Mouse (Mus musculus): ENCODE measurements around the gene Zfp82.

Gene Zfp82

DNA sequence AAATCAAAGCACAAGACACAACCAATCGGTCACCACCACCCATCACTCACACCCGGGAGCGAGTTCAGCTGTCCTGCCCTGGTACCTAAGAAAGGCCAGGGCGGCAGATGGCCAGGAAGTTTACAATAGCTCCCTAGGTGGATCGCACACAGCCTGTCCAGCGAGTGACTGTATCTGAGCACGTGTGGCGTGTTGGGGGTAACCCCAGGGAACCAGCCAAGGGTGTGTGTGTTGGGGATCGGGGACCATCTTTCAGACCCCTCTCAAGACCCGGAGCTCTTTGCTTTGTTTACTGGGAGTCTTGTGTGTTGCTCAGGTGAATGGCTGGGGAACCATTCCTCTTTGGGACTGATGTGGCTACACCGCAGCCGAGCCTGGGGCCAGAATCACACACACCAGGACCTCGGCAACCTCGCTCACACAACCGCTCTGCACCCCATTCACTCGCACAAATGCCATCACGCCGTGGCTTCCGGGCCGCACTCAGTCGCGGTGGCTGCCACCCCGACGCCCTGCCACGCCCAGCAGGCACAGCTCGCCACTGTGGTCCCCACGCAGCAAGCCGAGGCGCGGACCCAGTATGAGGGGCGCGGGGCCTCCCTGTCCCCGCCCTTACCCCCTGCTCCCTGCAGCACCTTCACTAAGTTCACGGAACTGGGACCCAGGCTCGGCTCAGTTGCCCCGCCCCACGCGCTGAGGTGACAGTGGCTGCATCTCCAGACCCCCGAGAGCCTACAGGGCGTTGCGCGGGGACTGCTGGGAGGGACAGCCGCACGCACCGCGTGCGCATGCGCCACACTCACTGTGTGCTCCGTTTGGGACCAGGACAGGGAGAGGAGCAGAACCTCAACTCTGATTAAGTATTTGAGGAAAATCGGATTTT lies at the start of gene Zfp82:
Gene Zfp82 (minus strand): TSS at position 755 of the 883 bp plus-strand sequence.
- WGBS = under 1% methylated on average over 50 of the region's 50 CpGs

DNA sequence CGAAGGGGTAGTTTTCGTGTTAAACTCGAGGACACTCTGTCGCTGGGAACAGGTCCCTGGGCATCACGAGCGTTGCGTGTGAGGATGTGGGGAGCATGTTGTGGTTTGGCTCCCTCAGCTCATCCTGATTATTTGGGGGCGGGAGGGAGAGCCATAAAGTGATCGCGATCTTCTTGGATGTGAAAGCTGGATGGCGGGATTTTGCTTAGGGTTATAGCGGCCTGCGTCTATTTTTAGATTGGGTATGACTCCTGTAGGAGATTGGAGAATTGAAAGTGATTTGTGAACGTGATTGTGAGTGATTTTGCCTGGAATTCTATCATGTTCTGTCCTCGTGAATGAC lies 49.5 kb upstream of the Zfp82 start:
- 1% methylated on average over 15 of the region's 15 CpGs for WGBS

DNA sequence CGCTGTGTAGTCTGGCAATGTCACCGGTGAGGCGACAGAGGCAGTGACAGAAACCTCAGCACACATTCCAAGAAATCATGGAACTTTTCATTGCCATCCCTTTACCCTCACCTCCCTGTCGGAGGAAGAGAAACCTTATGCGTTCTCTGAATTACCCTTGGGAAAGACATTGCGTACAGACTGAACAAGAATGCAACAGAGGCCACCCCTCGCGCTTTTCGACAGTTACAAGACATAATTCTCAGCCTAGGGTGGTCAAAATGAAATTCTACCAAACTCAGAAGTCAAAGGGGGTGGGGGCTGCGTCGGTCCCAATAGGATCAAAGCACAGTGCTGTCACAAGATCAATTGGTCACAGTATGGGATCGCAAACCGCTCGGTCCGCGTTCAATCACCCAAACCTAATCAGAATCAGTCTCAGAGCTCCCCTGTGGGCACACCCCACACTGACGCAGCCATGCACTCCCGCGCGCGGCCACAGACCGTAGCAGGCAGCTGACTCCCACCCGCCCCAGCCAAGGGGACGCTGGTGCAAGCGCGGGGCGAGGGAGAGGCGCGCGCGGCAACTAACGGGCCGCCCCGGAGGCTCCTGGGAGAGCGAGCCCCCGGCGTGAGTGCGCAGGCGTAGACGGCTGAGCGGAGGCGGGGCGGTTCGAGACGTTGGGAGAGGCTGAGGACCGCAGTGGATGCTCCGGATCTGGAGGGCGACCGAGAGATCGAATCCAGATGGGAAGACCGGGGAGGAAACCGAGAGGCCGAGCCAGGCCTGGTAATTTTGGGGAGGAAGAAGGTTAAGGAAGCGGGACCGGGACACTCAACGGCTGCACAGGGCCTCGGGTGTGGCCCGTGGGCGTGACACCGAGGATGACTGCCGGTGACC lies 48.8 kb upstream of the Zfp82 start, which contains the start of gene Zfp382:
Gene Zfp382 (plus strand): TSS at position 635 of the 880 bp plus-strand sequence.
- under 1% methylated on average over 61 of the region's 61 CpGs for WGBS

- 90% methylated on average over 12 of the region's 12 CpGs for WGBS
These were observed 45.2 kb upstream of the Zfp82 start for GRCm38 (mm10) chr7:30117935-30118334.

- 90% methylated on average over 5 of the region's 5 CpGs for WGBS
These were observed 43.4 kb upstream of the Zfp82 start for GRCm38 (mm10) chr7:30116076-30116475.

DNA sequence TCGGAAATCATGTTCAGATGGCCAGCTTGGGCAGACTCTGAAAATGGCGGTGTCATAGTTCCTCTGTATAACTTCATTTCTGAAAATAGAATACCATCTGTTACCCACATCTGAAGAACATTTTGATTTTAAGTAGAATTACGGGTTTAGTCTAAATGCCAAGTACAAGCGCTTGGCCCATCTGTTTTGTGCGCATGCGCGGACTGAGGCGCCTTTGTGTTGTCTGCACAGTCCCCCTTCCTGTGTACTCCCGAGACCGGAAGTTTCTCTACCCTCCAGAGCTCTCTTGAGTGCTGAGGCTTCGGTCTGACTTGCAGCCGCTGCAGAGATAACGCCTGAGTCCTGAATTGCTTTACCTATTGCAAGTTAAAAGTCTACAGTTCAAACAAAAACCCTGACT lies 26.6 kb upstream of the Zfp82 start:
- WGBS = 37% methylated on average over 13 of the region's 13 CpGs

- 1% methylated on average over 5 of the region's 5 CpGs for WGBS
These were observed 22.9 kb upstream of the Zfp82 start for GRCm38 (mm10) chr7:30095551-30096125.

GRCm38 (mm10) chr7:30094646-30095429 lies 22.1 kb upstream of the Zfp82 start, which contains the start of gene Zfp260:
Gene Zfp260 (plus strand): TSS chr7:30094777.
- WGBS = under 1% methylated on average over 26 of the region's 26 CpGs

DNA sequence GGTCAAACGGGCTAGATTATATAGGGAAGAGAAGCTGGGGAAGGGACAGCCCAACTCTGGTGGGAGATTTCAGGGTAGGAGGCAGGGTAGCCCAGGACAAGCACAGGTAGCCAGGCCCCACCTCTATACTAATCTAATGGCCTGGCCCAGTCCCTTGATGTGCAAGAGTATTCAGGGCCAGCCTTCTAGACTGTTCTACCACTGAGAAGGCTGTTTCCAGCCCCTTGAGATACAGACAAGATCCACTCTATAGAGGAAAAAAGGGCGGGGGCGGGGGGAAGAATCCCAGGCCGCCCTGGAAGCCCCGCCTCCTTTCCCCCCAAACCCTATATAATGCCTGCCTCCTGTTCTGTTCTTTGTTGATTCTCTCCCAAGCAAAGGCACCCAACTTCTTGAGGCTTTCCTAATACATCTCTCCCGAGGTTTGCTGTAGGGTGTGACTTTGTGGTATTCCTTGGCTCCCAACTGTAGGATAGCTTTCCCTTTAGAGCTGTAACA lies 21.3 kb upstream of the Zfp82 start:
- WGBS = 62% methylated on average over 6 of the region's 6 CpGs

DNA sequence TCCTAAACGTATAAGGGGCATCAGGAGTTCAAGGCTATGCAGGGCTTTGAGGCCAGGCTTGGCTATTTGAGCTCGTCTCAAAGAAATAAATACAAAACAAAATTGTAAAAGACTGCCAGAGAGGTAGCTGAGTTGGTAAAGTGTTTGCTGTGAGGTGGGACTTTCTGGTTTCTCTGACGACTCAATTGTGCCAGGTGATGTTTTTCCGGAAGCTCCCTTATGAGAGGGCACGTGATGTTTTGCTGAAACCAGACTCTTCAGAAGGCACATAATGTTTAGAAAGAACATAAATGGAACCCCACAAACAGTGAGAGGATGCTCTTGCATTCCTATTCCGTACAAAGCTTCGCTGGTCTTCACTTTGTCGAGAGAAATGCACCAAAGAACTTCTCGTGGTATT lies 20.0 kb upstream of the Zfp82 start:
- 87% methylated on average over 9 of the region's 9 CpGs for WGBS

GRCm38 (mm10) chr7:30090970-30091585 lies 18.4 kb upstream of the Zfp82 start:
- WGBS = 7% methylated on average over 9 of the region's 9 CpGs

DNA sequence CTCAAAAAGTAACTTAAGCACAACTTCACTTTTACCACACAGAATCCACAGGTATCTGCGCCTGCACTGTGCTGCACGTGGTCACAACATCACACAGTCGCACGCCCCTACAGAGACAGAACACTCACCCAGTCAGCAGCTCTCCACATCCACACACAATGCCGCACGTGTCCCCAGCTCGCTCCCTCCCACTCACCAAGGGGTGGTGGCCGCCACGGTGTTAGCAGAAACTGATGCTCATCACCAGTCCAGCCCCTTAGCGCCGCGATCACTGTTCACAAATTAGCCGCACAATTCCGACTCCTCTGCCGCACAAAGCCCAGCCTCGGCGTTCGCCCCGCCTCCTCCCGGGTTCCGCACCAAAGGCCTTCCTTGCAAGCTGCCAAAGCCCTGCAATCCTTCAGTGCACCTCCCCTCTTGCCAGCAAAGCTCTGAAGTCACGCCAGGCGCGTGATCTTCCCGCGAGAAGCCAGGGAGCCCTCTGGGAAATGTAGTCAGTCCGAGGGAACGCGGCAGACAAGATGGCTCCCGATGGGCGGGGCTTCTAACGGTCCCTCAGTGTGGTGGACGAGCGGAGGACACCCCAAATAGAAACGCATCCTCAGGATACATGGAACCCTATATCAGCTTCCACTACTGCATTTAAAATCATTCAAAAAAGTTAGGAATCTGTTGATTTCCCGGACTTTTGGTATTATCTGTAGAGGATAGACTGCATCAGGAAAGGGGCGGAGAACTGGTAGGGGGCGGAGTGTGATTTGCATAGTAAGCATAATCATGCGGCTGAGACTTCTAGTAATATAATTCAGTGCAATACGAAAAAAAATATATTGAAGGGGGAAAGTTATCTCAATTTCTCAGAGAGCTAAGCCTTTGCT lies 17.6 kb upstream of the Zfp82 start, which contains the start of the genes Gm26920 and Zfp566:
Gene Gm26920 (minus strand): TSS at position 319 of the 878 bp plus-strand sequence.
Gene Zfp566 (minus strand): TSS at position 436 of the 878 bp plus-strand sequence.
- under 1% methylated on average over 40 of the region's 40 CpGs for WGBS

- 20% methylated on average over 6 of the region's 6 CpGs for WGBS
These were observed 16.7 kb upstream of the Zfp82 start for GRCm38 (mm10) chr7:30089405-30089804.

DNA sequence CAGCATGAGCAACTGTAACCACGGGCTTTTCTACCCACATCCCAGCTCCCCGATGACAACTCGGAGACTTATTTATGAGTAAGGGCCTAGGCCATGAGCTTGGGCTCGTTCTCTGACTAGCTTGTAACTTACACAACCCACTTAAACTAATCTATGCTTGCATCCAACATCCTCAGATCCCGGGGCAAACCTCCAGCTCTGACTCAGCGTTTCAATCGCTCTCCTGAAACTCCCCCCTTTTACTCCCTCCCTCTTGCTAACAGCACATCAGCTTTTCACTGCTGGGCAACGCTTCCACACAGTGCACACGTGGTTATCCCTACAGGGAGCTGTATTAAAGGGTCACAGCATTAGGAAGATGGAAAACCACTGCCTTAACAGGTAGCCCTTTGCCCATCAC lies 13.8 kb upstream of the Zfp82 start:
- WGBS = 70% methylated on average over 9 of the region's 9 CpGs

- WGBS = 84% methylated on average over 5 of the region's 5 CpGs
These were observed 8.1 kb downstream of the Zfp82 start for GRCm38 (mm10) chr7:30064622-30065021.

- WGBS = 91% methylated on average over 5 of the region's 5 CpGs
These were observed 10.2 kb downstream of the Zfp82 start for GRCm38 (mm10) chr7:30062478-30062877.

GRCm38 (mm10) chr7:30060341-30060740 lies 12.4 kb downstream of the Zfp82 start:
- WGBS = 88% methylated on average over 6 of the region's 6 CpGs

DNA sequence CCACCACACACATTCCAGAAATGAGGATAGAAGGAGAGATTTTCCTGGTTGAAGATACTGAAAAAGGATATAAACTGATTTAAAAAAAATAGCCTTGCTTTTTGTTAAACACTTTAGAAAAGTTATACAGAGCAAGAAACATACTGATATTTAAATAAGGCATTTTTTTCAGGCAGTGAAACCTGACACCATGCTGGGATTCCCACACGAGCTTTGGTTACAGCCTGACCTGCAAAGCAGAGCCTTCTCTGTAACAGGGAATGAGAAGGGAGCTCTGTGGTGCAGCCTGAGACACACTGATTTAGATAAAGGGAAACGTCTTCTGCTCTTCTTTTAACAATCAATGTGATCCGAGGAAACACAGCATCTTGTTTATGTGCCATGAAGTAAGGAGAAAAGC lies 19.1 kb downstream of the Zfp82 start:
- 19% methylated on average over 3 of the region's 3 CpGs for WGBS

DNA sequence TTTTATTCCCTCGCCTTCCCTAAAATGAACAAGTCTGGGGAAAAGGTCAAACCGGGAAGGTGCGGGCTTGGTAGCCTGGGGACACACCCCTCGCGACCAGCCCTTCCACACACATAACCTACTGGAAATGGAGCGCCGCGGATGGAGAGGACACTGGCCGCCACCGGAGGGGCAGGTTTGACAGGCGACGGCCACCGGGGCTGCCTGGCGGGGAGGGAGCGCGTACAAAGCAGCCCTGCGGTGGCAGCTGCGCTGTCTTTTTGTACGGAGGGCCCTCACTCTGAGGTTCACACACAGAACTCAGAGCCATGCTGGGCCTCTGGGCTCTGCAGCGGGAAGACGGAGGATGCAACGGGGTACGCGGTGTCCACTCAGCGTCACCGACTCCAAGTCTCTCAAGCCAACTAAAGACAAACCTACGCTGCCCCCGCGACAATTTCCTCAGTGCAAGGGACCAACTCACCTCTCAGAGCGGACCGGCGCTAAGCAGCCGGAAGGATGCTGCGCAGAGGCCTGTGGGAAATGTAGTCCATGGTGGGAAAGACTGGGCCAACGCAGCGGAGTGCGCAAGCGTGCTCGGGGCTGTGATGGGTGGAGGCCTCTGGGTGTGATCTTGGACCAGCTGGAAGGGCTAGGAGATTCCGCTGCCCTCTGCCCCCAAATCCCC lies 21.7 kb downstream of the Zfp82 start, which contains the start of gene Zfp14:
Gene Zfp14 (minus strand): TSS at position 499 of the 667 bp plus-strand sequence.
- under 1% methylated on average over 40 of the region's 40 CpGs for WGBS

Data from cerebral cortex, adult 2 months (tissue).